ENCODE assay signal across 8 mouse cellular contexts in the genomic region with DNA sequence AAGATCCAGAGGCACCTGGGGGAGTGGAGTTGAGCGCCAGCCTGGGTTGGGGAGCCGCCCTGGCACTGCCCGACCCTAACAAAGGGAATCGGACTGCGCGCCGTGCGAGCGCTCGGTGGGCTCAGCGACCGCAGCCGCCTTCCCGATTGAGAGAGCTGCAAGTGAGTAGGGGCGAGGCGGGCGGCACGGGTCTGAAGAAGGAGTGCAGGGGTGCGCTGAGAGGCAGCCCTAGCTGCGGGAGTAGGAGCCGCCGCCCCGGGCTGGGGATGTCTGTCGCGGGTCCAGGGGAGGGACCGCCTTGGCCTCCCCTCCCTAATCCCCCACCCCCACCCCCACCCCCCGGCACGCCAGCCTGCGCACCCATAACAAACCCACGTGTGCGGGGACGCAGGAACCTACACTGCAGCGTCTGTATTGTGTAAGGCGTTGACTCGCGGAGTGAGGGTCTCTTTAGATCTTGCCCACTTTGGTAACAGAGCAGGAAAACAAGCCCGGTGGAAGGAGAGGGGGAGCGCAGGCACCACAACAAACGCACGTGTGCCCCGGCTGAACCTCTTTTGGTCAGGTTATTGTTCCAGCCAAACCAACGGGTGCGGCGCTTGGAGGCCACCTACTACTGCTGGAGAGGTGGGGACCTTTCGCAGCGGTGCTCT. TPM values are rescaled to one million over a fixed set of nuclear protein-coding genes. Genes with fewer than 3 reads are reported as not detected.
DNase-seq lines count a peak whose midpoint lies in the region; ATAC-seq and TF ChIP-seq lines count a peak whose summit lies in the region.

No protein-coding gene starts in this region.

- peak overlapping the region; percentile 87 for H3K27ac ChIP-seq in gastrocnemius, adult 2 months
- peak overlapping the region; percentile 96 for H3K27ac ChIP-seq in forebrain, embryonic 15.5 days (replicated peaks)
- peak overlapping the region; percentile 88 for H3K27ac ChIP-seq in hindbrain, embryonic 11.5 days (ENCODE audit: low read depth, low read length)
- peak overlapping the region; percentile 91 for H3K27ac ChIP-seq in limb, embryonic 12.5 days
- H3K27ac ChIP-seq in midbrain, embryonic 12.5 days (replicated peaks), result peak overlapping the region; percentile 92
- peak overlapping the region; percentile 77 for H3K27ac ChIP-seq in stomach, embryonic 16.5 days (ENCODE audit: low read length)

- H3K9ac ChIP-seq in forebrain, embryonic 15.5 days (replicated peaks), result peak overlapping the region; percentile 96
- peak overlapping the region; percentile 94 for H3K9ac ChIP-seq in hindbrain, embryonic 11.5 days (ENCODE audit: low read depth, low read length)
- H3K9ac ChIP-seq in limb, embryonic 12.5 days (replicated peaks), result peak overlapping the region; percentile 94
- H3K9ac ChIP-seq in midbrain, embryonic 12.5 days (replicated peaks), result peak overlapping the region; percentile 95
- peak overlapping the region; percentile 87 for H3K9ac ChIP-seq in stomach, embryonic 16.5 days (ENCODE audit: low read length)

- peak; percentile 87 for ATAC-seq in forebrain, embryonic 15.5 days (replicated peaks)
- ATAC-seq in hindbrain, embryonic 11.5 days (ENCODE audit: low FRiP score), result peak; percentile 82
- ATAC-seq in limb, embryonic 12.5 days (ENCODE audit: insufficient number of reproducible peaks, insufficient read depth, low FRiP score, low TSS enrichment, low read depth), result peak; percentile 71
- peak; percentile 83 for ATAC-seq in midbrain, embryonic 12.5 days (ENCODE audit: low FRiP score, low read depth)
- ATAC-seq in stomach, embryonic 16.5 days (ENCODE audit: insufficient read depth, low FRiP score), result peak; percentile 66

- no peak for TF ChIP-seq CTCF in gastrocnemius, adult 2 months (IDR thresholded peaks at IDR 0.05)

- H3K27me3 ChIP-seq in forebrain, embryonic 15.5 days, result no peaks in the 10 kb centered on the region
- H3K27me3 ChIP-seq in hindbrain, embryonic 11.5 days (ENCODE audit: control insufficient read depth, insufficient read depth, low read length), result no peaks in the 10 kb centered on the region
- H3K27me3 ChIP-seq in limb, embryonic 12.5 days, result no peaks in the 10 kb centered on the region
- 0 out of 2 replicates have a peak, but pooled peaks cover 8% of the 10 kb centered on the region for H3K27me3 ChIP-seq in midbrain, embryonic 12.5 days
- no peaks in the 10 kb centered on the region for H3K27me3 ChIP-seq in stomach, embryonic 16.5 days (ENCODE audit: control insufficient read depth, insufficient read depth, low read length)

- no peaks in the 10 kb centered on the region for H3K9me3 ChIP-seq in forebrain, embryonic 15.5 days
- no peaks in the 10 kb centered on the region for H3K9me3 ChIP-seq in hindbrain, embryonic 11.5 days (ENCODE audit: control insufficient read depth, low read length)
- no peaks in the 10 kb centered on the region for H3K9me3 ChIP-seq in limb, embryonic 12.5 days
- H3K9me3 ChIP-seq in midbrain, embryonic 12.5 days, result no peaks in the 10 kb centered on the region
- no peaks in the 10 kb centered on the region for H3K9me3 ChIP-seq in stomach, embryonic 16.5 days (replicated peaks; ENCODE audit: control insufficient read depth, low read length)

- peak; percentile 67 for DNase-seq in gastrocnemius, adult 2 months
- DNase-seq in gastrocnemius, adult 18-20 months (ENCODE audit: low spot score), result no peak
- DNase-seq in adrenal gland, adult 18-20 months (ENCODE audit: low spot score in 2 of 2), result peak; percentile 59 to 60
- peak; percentile 79 for DNase-seq in hindbrain, embryonic 11.5 days (ENCODE audit: low spot score)

- H3K4me2 ChIP-seq in forebrain, embryonic 15.5 days (replicated peaks), result peak overlapping the region; percentile 64
- H3K4me2 ChIP-seq in hindbrain, embryonic 11.5 days (replicated peaks; ENCODE audit: low read depth, low read length), result peak overlapping the region; percentile 89
- peak overlapping the region; percentile 78 for H3K4me2 ChIP-seq in limb, embryonic 12.5 days
- H3K4me2 ChIP-seq in midbrain, embryonic 12.5 days (replicated peaks), result peak overlapping the region; percentile 88
- H3K4me2 ChIP-seq in stomach, embryonic 16.5 days (ENCODE audit: low read depth, low read length), result peak overlapping the region; percentile 93

- H3K4me3 ChIP-seq in gastrocnemius, adult 2 months, result peak overlapping the region; percentile 91
- H3K4me3 ChIP-seq in forebrain, embryonic 15.5 days, result peak overlapping the region; percentile 79
- peak overlapping the region; percentile 83 for H3K4me3 ChIP-seq in hindbrain, embryonic 11.5 days (ENCODE audit: low read depth, low read length)
- peak overlapping the region; percentile 76 for H3K4me3 ChIP-seq in limb, embryonic 12.5 days (replicated peaks)
- peak overlapping the region; percentile 78 for H3K4me3 ChIP-seq in midbrain, embryonic 12.5 days
- H3K4me3 ChIP-seq in stomach, embryonic 16.5 days (replicated peaks; ENCODE audit: low read length), result peak overlapping the region; percentile 73

- under 1% methylated on average over 46 of the region's 46 CpGs for WGBS in forebrain, embryonic 15.5 days
- WGBS in hindbrain, embryonic 11.5 days, result under 1% methylated on average over 40 of the region's 46 CpGs
- 1% methylated on average over 41 of the region's 46 CpGs for WGBS in limb, embryonic 12.5 days
- WGBS in midbrain, embryonic 12.5 days, result under 1% methylated on average over 46 of the region's 46 CpGs
- WGBS in stomach, embryonic 16.5 days, result under 1% methylated on average over 45 of the region's 46 CpGs

- no peaks in the 10 kb centered on the region for H3K36me3 ChIP-seq in forebrain, embryonic 15.5 days
- H3K36me3 ChIP-seq in hindbrain, embryonic 11.5 days (ENCODE audit: control insufficient read depth, insufficient read depth, low read length), result no peaks in the 10 kb centered on the region
- H3K36me3 ChIP-seq in limb, embryonic 12.5 days, result no peaks in the 10 kb centered on the region
- no peaks in the 10 kb centered on the region for H3K36me3 ChIP-seq in midbrain, embryonic 12.5 days
- H3K36me3 ChIP-seq in stomach, embryonic 16.5 days (ENCODE audit: control insufficient read depth, insufficient read depth, low read length), result no peaks in the 10 kb centered on the region

- H3K4me1 ChIP-seq in forebrain, embryonic 15.5 days, result peaks cover 40% of the 10 kb centered on the region
- 0 out of 2 replicates have a peak, but pooled peaks cover 3% of the 10 kb centered on the region for H3K4me1 ChIP-seq in hindbrain, embryonic 11.5 days (replicated peaks; ENCODE audit: control insufficient read depth, insufficient read depth, low read length)
- peaks cover 26% of the 10 kb centered on the region for H3K4me1 ChIP-seq in limb, embryonic 12.5 days (replicated peaks)
- peaks cover 24% of the 10 kb centered on the region for H3K4me1 ChIP-seq in midbrain, embryonic 12.5 days
- peaks cover 3% of the 10 kb centered on the region; the same call in 1 of the 2 replicates for H3K4me1 ChIP-seq in stomach, embryonic 16.5 days (ENCODE audit: control insufficient read depth, insufficient read depth, low read length)

- intact Hi-C loops in gastrocnemius, adult 2 months (cut with DNase I), result loop anchor here (5.0 kb wide), 1 partner anchor 47 kb away; no protein-coding TSS in a partner anchor

RNA-seq across cellular contexts. Expression of a gene that starts 0.7 kb away (rescaled TPM):
- 1 to 10 TPM; 2.6 to 3.5 TPM for total RNA-seq in gastrocnemius, adult 2 months (2021)
- 1 to 10 TPM; 3.6 to 4.7 TPM for total RNA-seq in gastrocnemius, adult 18-20 months (2021)
- 10 to 100 TPM; 21.8 to 35.6 TPM for total RNA-seq in adrenal gland, adult 18-20 months (2021)
- 53.8 and 55.9 TPM in 2 replicates for polyA plus RNA-seq in forebrain, embryonic 15.5 days (2015; fragmentation: Nextera tagmentation; extraction: Ambion mirVana)
- 32.7 and 34.1 TPM in 2 replicates for polyA plus RNA-seq in hindbrain, embryonic 11.5 days (2014; fragmentation: Nextera tagmentation; extraction: Ambion mirVana)
- polyA plus RNA-seq in limb, embryonic 12.5 days (2016; fragmentation: Nextera tagmentation; extraction: Ambion mirVana), result 21.5 and 24.1 TPM in 2 replicates
- polyA plus RNA-seq in midbrain, embryonic 12.5 days (2016; fragmentation: Nextera tagmentation; extraction: Ambion mirVana), result 39.9 and 46.6 TPM in 2 replicates
- 16.6 and 17.6 TPM in 2 replicates for polyA plus RNA-seq in stomach, embryonic 16.5 days (2015; fragmentation: Nextera tagmentation; extraction: Ambion mirVana)
